Mouse (Mus musculus): ENCODE measurements at regions not wholly inside any gene's neighbourhood (a gene's known extent, or its start where the extent isn't known, plus 50 kb on each side); places are given as distances from the start of the nearest gene placed in this dataset.

DNA sequence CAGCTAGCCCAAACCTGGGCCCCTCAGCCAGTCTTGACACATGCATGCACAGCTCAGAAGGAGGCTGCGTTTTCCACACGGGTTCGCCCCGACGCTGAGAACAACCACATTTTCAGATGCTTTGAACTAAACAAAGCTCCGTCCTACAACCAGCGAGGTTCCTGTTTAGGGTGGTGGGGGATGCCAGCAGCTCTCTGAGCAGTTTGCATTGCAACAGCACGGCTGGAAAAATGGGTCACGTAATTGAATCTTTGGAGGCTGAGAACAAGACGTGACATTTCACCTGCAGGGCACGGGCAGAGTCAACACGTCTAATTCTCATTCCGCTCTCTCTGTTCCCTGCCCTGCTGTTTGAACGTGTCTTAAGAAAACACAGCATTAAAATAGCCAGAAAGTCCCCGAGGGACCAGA lies 119.2 kb downstream of the Syk start:
- DNase-seq = no peak
- intact Hi-C loops (cut with DNase I) = no loop called here

DNA sequence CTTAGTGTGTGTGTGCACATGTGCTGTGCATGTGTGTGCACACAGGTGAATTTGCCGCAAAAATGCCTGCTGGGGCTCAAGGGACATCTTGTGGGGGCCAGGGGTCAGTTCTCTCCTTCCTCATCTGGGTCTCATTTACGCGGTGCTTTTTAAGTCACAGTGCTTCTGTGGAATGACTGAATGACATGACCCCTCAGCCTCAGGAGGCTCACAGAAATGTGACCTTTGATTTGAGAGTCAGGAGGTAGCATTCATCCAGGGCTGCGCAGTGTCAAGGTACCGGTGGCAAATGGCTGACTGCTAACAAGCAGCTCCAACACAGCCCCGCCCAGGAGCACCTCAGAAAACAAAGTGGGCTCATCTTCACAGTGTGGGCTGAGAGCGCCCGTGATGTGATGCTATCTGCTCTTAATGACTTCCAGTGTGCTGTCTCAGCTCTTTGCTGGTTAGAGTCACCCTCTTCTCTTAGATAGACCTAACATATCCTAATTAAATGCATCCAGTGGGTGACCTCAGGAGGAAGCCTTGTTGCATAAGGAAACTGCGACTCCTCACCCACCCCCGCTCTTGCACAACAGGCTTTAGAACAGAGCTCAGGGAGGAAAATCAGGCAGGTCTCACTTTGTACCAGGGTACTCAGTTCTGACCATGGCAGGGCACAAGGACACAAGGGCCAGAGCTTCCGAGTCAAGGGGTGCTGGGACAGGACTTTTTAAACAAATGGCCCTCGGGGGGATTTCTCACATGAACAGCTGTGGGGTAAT lies 120.6 kb downstream of the Syk start:
- intact Hi-C loops (cut with DNase I) = no loop called here
- no peak for DNase-seq

DNA sequence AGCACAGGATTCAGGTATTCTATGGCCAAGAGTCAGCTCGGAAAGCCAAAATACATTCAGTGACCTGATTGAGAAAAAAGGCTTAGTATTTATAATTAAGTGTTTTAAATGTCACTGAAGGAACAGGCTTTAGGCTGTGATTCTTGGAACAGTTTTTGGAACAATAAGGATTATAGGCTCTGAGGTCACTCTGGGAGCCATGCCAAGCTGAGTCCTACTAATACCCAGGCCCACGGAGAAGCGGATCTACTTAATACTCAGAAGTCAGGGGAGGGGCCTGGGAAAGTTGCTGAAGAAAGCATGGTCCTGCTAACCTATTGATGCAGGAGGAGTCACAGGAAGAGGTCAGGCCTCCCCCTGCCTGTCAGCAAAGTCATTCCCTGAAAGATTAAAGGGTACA lies 121.7 kb downstream of the Syk start:
- intact Hi-C loops (cut with DNase I) = no loop called here
- DNase-seq = no peak

DNA sequence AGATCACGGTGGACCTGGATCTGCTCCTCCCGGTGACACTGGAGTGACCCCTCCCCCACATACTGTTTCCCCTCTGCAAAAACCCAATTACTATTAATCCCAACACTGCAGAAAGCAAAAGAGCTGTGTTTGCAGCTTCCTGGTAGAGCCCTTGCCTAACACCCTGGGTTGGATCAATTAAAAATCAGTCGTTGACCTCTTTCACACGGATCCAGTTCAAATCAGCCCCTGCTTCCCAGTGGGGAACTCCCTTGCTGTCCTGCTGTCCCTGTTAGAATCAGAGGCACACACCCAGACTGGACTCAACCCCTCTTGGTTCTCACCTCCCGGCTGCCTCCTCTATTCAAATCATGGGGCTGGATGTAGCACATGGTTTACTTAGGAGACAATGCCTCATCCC lies 126.6 kb downstream of the Syk start:
- intact Hi-C loops (cut with DNase I) = no loop called here
- no peak for DNase-seq

DNA sequence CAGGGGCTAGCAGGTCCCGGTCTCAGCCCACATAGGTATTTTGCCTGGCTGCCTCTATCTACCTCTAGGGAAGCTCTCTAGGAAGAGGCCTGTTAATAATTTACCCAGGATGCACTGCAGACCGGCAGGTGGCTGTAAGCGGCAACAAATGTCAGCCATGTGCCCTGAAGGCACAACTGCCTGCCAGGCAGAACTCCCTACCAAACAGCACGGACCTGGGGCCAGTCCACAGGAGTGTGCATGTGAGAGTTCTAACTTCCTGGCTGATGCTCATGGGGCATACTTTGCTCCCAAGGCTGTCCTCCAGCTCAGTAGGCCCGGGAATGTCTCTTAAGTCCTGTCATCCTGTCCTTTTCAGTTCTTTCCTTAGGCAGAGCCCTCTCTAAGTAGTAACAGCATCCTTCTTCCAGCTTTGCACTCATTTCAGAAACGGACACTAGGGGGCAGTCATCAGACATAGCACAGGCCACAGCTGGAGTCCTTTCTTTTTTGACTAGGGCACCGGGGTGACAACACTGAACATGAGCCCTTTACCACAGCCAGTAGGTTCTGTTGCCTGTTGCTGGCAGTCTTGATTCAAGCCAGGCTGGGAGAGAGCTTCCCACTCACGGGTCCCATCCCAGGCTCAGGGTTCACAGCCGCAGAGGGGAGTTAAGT lies 128.9 kb downstream of the Syk start:
- intact Hi-C loops (cut with DNase I) = loop anchor here (2.0 kb wide), 1 partner anchor 265 kb away; no protein-coding TSS in a partner anchor

DNA sequence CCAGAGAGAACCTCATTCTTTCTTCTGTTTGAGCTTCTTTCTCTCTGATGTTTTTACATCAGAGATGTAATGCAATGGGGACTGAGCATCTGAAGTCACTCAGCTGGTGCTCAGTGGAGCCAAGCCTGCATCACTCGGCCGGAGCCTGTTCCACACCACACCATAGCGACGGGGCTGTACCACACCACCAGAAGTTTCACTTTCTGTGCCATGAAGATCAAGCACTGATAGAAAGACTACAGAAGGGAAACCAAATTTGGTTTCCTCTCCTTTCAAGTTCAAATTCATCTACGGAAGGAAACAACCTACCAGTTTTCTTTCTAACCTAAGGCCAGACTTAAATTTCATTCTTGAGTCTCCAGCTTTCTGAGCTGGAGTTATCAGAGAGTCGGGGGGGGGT lies 138.5 kb downstream of the Syk start:
- DNase-seq = no peak
- intact Hi-C loops (cut with DNase I) = no loop called here

More for the DNA sequence above, 128.9 kb downstream of the Syk start:
- peak; percentile 67 for DNase-seq

DNA sequence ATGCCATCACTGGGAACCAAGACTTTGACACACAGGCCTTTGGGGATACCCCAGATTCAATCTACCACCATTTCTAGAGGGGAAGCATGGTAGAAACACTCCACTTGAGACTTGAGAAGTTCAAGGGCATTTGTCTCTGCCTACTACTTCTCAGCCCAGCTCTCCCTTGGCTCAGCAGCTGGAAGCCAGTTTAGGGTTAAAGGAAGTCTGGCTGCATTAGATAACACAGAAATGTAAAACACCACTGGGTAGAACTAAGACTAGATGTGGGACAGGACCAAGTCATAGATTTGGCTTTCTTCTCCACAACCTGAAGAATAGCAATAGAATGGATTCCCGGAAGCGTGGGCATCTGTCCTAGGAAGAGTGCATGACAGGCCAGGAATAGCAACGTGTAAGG lies 139.7 kb downstream of the Syk start:
- intact Hi-C loops (cut with DNase I) = no loop called here

DNA sequence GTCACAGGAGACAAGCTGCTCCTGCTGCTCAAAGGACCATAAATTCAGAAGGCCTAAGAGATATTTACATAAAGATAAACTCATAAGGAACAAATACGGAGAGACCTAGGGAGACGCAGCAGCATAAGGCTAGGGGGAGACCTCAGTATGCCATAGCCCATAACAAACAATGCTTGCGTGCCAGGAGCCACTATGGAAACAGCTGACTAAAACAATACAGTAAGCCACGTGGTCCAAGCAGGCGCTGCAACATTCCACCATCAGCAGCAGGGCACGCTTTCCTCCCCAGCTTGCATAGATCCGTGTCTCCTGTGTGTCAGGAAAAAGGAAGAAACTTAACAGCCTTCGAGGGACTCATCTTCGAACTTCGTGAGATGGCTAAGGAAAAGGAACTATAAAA lies 143.1 kb downstream of the Syk start:
- intact Hi-C loops (cut with DNase I) = no loop called here
- DNase-seq = no peak

More for the DNA sequence above, 139.7 kb downstream of the Syk start:
- DNase-seq = no peak

DNA sequence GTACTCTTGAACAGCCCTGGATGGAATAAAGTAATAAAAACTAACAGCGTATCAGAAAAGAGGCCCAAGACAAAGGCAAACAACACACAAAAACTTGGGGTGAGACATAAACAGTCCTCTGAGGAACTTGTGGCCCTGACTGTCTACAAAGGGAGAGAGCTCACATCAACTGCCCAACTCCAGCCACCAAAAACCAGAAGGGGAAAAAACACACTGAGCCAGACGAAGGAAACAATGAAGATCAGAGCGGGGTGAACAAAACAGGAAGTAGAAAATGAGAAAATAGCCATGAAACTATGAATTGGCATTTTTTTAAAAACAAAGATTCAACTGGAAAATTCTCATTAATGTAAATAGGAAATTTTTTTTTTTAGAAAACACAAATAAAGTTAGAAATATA lies 143.6 kb downstream of the Syk start:
- no peak for DNase-seq
- intact Hi-C loops (cut with DNase I) = no loop called here

DNA sequence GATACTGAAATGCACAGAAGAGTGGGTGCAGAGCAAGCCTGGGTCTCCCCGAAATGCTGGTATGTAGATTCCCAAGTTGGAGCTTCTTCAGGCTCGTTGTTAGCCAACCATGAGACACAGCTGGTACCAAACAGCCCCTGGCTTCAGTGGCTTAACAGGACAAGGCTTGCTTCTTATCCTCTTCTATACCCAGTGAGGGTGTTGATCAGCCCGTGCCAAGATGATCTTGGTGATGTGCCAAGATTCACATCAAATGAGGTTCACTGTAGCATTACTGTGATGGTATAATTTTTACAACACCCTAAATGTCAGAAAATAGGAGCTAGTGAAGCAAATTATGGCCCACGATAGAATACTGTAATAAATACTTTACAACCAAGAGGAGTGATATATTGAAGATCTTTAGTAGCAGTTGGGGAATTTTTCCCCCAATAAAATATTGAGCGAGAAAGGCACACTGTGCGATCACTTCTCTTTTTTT lies 152.5 kb downstream of the Syk start:
- DNase-seq = peak; percentile 68
- intact Hi-C loops (cut with DNase I) = no loop called here

DNA sequence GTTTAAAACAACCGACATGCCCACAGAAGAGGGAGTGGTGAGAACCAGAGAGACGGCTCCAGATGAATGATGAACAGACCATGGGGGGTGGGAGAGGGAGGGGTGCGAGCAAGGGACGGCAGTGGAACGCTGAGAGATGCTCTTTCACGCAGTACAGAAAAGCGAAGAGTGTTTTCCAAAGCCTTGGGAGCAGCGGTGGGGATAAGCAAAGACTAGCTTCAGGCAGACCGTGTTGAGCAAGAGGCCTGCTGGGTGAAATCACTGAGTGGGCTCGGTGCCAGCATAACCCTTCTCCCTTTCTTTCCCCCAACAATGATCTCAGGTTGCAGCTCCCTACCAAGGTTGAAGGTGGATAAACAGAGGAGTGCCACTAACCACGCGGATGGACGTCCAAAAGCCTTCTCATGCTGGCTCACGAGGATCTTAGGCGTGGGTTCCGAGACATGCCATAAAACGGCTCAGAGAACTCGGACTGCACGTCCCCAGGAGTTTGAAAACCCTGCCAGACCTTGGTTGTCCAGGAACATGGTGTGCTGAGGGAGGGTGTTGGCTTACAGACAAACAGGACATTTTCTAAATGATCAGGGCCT lies 153.1 kb downstream of the Syk start:
- intact Hi-C loops (cut with DNase I) = no loop called here
- peak; percentile 44 for DNase-seq

DNA sequence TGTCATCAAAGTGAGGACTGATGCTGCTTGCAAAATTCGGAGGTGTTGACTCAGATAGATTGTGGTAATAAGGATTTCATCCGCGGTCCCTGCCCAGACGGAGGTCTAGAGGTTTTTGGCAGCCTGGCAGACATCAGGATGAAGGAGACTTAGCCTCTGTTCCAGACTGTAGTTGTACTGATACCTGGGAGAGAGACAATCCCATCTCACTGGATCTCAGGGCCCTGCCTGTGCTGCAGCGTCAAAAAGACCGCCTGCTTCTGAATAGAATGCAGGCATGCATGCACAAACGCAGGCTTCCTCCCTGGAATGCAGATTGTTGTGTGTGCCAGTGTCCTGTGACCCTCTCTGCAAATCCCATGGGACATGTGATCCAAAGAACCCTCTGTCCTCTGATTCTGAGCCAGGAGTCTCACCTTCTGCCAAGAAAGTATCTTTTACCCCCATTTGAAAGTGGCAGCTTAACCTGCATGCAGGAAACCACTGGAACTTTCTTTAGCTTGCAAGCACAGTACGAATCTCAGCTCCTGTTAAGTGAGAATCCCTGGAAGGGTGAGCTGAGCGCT lies 155.2 kb downstream of the Syk start:
- intact Hi-C loops (cut with DNase I) = no loop called here
- DNase-seq = no peak

DNA sequence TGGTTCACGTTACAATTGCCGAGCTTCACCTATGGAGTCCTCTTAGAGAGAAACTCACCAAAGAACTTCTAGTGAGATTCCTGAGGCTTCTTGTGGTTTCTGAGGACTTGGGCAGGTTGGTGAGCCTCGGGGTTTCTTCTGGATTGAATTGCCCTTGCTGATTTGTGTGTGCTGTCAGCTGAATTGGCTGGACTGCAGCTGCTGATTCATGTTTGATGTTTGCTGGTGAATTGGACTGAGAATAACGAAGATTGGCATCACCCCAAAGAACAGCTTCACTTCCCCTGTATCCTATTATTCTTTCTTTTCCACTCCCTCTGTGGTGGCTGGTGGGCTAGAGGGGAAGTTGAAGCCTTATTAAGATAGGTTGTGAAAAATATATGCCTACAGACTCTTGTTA lies 158.4 kb downstream of the Syk start:
- DNase-seq = no peak
- intact Hi-C loops (cut with DNase I) = no loop called here

DNA sequence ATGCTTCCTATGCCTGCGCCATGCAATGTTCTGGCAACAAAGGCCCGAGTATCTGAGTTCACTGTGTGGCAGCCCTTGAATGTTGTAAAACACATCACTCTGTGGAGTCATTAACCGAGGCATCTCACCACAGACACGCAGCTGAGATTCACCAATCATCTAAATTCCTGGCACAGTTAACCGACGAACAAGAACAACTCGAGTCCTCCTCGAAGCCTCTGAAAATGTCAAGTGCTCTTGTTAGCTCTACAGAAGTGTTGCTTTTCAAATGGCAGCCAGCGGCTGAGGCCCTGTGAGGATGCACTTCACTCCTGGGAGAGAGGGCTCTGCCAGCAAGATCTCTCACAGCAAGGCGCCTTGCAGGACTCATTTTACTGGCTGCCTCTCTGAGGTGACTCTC lies 173.0 kb downstream of the Syk start:
- no peak for DNase-seq
- intact Hi-C loops (cut with DNase I) = no loop called here

DNA sequence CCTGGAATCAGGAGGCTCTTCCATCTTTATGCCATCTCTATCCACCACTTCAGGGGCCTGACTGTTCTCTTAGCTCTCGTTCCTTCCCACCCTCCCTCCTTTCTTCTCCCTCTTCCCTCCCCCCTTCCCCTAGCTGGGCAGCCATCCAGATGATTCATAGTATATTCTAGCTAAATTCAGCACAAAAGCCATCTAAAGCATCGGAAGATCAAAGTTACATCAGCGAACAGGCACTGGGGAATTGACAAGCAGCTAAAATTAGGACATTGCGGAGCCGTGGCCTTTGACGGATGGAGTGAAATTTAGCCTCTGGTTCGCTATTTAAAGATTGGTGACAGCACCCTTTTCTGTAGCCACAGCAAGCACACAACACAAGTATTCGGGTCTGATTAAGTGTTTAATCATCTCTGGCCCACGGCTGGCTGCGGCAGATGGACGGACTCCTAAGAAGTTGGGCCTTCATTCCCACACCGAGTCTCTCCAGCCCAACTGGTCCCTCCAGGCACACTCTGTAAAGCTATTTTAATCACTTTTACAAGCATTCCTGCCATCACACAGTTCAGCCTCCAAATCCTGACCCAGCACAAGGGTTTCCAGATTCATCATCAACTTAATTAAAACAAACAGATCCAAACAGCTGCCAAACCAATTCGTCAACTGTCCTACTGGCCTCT lies 163.8 kb downstream of the Auh start:
- DNase-seq = peak; percentile 9
- intact Hi-C loops (cut with DNase I) = no loop called here

DNA sequence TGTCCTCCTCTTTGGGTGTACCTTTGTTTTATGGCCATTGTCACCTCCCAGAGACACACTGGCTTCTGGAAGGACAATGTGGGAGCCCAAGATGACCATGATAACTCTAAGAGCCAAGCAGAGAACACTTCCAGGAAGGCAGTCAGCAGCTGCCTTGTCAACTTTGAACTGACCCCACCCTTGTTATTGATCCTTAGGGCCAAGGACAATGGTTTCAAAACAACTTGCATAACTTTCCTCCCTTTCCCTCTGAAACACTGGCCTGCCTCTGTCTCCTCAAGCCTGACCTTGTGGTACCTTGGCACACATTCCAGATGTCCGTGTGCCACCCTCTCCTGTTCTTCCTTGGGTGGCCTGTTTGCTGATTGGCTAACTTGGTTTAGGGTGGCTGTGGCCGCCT lies 163.2 kb downstream of the Auh start:
- intact Hi-C loops (cut with DNase I) = no loop called here
- no peak for DNase-seq

DNA sequence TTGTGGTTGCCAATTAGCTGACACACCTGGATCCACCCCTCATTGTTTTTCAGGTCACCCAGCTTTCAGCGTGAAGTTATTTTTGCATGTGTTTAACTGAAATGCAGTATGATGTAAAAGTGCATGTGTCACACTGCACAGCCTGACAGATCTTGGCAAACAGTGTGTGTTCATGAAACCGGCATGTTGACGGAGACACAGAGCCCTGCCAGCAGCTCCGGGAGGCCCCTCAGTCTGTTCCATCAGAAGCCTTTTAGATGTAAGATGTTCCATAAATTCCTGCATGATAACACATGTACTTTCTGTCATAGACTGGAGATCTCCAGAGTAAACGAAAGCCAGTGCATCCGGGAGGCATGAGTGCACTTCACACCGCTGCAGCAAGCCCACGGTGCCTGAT lies 159.5 kb downstream of the Auh start:
- no peak for DNase-seq
- intact Hi-C loops (cut with DNase I) = no loop called here

DNA sequence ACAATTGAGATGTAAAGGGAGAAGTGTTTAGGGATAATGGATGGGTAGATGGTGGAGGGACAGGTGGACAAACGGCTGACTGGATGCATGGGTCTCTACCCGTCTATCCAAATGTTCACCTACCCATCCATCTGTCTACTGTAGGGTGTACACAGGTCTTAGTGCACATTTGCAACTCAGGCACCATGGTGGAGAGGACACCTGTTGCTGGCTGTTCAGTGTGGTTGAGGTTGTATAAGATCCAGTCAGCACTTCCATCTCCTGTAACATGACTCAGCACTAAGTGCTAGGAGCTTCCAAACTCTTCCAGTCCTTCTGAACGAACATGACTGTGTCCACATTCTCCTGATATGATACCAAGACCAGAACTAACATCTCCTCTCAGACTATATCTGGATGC lies 158.0 kb downstream of the Auh start:
- DNase-seq = no peak
- intact Hi-C loops (cut with DNase I) = no loop called here

DNA sequence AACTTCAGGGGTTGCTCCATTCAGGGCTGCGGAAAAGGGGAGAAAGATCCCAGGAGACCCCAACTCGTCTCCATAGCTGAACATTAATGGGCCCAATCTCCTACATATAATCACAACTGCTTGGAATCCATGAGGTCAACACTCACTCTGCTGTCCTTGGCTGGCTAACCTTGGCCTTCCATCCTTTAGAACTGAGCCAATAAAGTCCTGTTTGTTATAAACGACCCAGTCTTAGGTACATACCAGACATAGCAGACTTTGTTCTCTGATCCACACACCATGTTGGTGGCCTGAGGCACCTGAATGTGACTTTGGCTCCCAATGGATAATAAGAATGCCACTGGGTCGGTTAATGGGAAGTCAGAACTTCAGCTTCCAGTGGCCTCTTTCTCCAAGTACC lies 157.4 kb downstream of the Auh start:
- DNase-seq = no peak
- intact Hi-C loops (cut with DNase I) = no loop called here

DNA sequence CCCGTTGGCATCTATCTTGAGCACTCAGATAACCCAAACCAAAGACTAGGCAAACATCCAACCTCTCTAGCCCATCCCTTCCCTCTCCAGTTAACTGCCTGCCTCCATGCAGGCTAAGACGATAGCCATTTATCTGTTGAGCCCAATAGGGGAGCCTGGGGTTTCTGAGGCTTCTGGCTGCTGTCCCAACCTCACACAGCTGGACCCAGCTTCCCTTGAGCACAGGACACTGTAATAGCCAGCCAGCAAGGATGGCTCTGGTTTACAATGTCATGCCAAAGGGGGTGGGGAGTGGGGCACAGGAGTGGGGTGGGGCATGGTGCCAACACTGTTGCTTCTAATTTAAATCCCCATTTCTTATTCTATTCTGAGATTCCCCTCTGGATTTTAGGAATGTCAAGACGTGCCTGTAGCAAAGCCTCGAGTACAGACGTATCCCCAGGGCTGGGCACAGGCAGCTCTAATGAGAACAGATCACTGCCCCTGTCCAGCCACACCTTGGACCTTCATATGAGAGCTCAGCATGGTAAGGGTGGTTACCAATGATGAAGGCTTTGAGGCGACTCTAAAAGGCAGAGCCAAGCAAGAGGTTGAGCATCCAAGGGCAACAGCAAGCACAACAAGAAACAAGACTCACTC lies 152.0 kb downstream of the Auh start:
- intact Hi-C loops (cut with DNase I) = no loop called here
- DNase-seq = peak; percentile 29

DNA sequence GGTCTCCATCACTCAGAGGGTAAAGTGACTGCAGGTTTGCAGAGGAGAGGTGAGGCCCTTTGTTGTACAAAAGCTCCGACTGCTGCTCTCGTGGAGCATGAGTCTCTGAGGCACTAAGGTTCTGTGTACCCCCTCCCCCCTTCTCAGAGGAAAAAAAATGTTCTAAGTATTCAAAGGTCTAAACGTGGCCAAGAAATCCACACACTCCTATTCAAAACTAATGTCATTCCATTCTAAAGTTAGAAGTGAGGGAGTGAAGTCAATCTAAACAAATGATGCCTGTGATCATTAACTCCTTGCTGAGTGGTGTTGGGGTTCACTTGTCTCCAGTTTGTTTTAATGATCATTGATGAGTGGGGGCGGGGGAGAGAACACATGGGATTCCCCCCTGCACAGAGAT lies 150.6 kb downstream of the Auh start:
- DNase-seq = no peak
- intact Hi-C loops (cut with DNase I) = no loop called here

All from left cerebral cortex, postnatal 4 days (tissue).